Mouse (Mus musculus): ENCODE results near the gene Ppp1r3d. TPM values are rescaled to one million over a fixed set of nuclear protein-coding genes. Genes with fewer than 3 reads are reported as not detected.

Gene Ppp1r3d
- 0.49 and 1.4 TPM in 2 replicates for polyA plus RNA-seq (2012; ENCODE audit: low replicate concordance)

DNA sequence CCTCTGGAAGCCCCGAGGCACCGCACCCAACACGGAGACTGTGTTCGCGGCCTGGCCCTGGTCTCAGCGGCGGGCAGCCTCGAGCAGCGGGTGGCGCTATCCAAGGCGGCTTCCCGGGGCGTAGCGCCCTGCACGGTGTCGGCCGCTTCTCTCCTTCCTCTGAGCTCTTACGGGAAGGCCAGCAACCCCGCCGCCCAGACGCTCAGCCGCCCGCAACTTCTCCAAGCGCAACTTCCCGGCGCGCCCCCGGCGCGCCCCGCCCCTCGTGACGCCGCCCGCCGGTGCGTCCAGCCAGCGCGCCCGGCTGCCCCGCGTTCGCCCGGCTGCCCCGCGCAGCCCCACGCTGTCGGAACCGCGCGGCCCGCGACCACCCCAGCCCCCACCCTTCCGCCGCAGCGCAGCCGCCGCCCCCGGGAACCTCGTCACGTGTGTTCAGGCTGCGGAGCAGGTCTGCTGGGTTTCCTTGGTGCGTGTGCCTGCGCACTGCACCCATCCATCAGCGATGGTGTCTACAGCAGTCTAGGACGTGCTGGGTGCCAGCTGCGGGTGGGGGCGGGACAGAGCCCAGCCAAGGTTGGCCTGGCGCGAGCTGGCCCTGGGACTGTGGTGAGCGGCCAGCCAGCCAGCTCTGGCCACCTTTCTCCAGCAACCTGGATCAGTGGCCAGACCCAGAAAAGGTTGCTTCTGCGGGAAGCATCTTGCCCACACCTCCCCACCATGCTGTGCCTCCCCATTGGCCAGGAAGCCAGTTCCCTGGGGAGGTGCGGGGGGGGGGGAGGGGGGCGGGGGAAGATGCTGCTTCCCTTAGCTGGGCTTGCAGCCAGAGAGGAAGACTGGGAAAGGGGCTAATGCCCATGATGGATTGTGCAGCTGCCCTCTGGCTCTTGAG, at the start of gene Ppp1r3d, which contains the start of gene Fam217b:
TSS of gene Ppp1r3d (minus strand) at position 212 of the 889 bp plus-strand sequence.
TSS of gene Fam217b (plus strand) at position 264 of the 889 bp plus-strand sequence.

DNA sequence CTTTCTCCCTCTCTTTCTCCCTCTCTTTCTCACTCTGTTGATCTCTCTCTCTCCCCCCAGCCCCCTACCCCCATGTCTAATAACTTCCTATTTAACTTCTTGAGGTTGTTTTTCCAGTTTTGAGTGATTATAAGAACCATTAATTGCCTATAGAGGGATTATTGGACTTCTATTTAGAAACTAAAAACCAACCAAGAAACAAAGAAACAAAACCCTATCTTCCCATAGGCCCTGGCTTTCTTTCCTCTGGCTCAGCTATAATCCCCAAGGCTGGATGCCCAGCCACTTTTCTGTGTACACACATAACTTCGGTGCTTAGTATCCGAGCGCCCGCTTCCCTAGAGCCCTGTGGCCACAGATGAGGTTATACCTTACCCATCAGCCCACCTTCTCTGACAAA, 16.0 kb upstream of the Ppp1r3d start, which contains the start of gene Cdh26:
TSS of gene Cdh26 (plus strand) at position 301 of the 400 bp plus-strand sequence.

DNA sequence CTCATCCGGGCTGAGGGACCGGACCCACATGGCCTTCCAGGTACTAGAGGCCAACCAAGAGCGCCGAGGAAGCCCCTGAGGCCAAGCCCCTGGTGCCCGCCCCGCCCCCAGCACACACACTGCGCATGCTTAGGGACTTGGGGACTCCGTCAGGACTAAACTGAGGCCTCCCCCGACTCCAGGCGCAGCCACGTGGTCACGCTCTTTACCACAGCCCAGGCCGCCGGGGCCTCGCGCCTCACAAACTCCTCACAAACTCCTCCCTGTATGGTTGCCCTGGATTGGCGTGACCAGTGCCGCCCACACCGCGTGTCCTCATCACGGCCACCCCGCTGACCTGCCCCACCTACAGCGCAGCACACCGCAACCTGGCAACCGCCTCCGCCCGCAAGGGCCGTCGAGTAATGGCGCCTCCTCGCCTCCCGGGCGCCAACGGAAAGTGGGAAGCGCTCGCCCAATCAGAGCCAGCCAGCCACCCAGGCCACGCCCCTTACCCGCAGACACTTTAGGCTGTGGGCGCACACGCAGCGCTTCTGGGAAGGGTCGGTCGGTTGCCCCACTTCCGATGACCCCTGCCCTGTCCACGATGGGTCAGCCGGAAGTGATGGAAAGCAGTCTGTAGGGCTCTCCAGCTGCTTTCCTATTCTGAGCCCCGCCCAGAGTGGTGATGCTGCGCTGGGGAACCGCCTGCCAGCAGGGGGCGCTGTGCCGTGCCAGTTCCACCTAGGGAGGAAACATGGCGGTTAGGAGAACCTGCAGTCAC, 7.0 kb downstream of the Ppp1r3d start, which contains the start of gene Sycp2:
TSS of gene Sycp2 (minus strand) at position 633 of the 763 bp plus-strand sequence.

Other genes starting within 250 kb of the Ppp1r3d start
- not detected in 2 replicates for gene Sycp2, start 6.8 kb downstream of the Ppp1r3d start, polyA plus RNA-seq (2012; ENCODE audit: low replicate concordance)
- 0.17 and 0.30 TPM in 2 replicates for gene Fam217b, start 52 bp upstream of the Ppp1r3d start, polyA plus RNA-seq (2012; ENCODE audit: low replicate concordance)
- not detected in 2 replicates for gene Cdh26, start 16.1 kb upstream of the Ppp1r3d start, polyA plus RNA-seq (2012; ENCODE audit: low replicate concordance)

Measured in leukemia stem cell, adult 10-12 weeks (primary cell).